Mouse (Mus musculus): Measurements from ENCODE around the gene Phf11c.
"Not testable (repeated sequence)": the region's sequence is repeated elsewhere in the genome, so short reads cannot be mapped to it uniquely, and the experiment has no call there.

Gene Phf11c

GRCm38 (mm10) chr14:59395281-59395680 lies at the start of gene Phf11c:
Gene Phf11c, minus strand, starts transcription at chr14:59395381.
- no peak for DNase-seq (ENCODE audit: low spot score in 2 of 2)

GRCm38 (mm10) chr14:59441472-59441805 lies 46.3 kb upstream of the Phf11c start:
- DNase-seq (ENCODE audit: low spot score in 2 of 2) = no peak

- peak; percentile 90 to 93 for DNase-seq (ENCODE audit: low spot score in 2 of 2)
These were observed 45.6 kb upstream of the Phf11c start, which contains the start of the genes Setdb2 and Cab39l for GRCm38 (mm10) chr14:59440558-59441471. Gene Setdb2, minus strand, starts transcription at chr14:59440884. Gene Cab39l, plus strand, starts transcription at chr14:59440972.

GRCm38 (mm10) chr14:59440039-59440438 lies 44.9 kb upstream of the Phf11c start:
- no peak for DNase-seq (ENCODE audit: low spot score in 2 of 2)

GRCm38 (mm10) chr14:59438505-59438904 lies 43.3 kb upstream of the Phf11c start:
- no peak for DNase-seq (ENCODE audit: low spot score in 2 of 2)

- DNase-seq (ENCODE audit: low spot score in 2 of 2) = no peak
These were observed 42.2 kb upstream of the Phf11c start for GRCm38 (mm10) chr14:59437398-59437797.

GRCm38 (mm10) chr14:59435206-59435605 lies 40.0 kb upstream of the Phf11c start:
- no peak for DNase-seq (ENCODE audit: low spot score in 2 of 2)

GRCm38 (mm10) chr14:59433902-59434301 lies 38.7 kb upstream of the Phf11c start:
- no peak for DNase-seq (ENCODE audit: low spot score in 2 of 2)

GRCm38 (mm10) chr14:59430556-59430955 lies 35.4 kb upstream of the Phf11c start:
- DNase-seq (ENCODE audit: low spot score in 2 of 2) = no peak

- DNase-seq (ENCODE audit: low spot score in 2 of 2) = no peak
These were observed 27.9 kb upstream of the Phf11c start for GRCm38 (mm10) chr14:59422912-59423663.

GRCm38 (mm10) chr14:59418171-59418570 lies 23.0 kb upstream of the Phf11c start:
- DNase-seq (ENCODE audit: low spot score in 2 of 2) = no peak

- DNase-seq (ENCODE audit: low spot score in 2 of 2) = not testable (repeated sequence)
These were observed 19.8 kb upstream of the Phf11c start for GRCm38 (mm10) chr14:59414979-59415378.

- no peak for DNase-seq (ENCODE audit: low spot score in 2 of 2)
These were observed 1.8 kb upstream of the Phf11c start for GRCm38 (mm10) chr14:59396999-59397398.

GRCm38 (mm10) chr14:59390181-59390580 lies 5.0 kb downstream of the Phf11c start:
- DNase-seq (ENCODE audit: low spot score in 2 of 2) = not testable (repeated sequence)

GRCm38 (mm10) chr14:59389532-59389931 lies 5.6 kb downstream of the Phf11c start:
- no peak for DNase-seq (ENCODE audit: low spot score in 2 of 2)

- no peak for DNase-seq (ENCODE audit: low spot score in 2 of 2)
These were observed 24.7 kb downstream of the Phf11c start for GRCm38 (mm10) chr14:59370348-59371068.

- DNase-seq (ENCODE audit: low spot score in 2 of 2) = no peak
These were observed 28.6 kb downstream of the Phf11c start for GRCm38 (mm10) chr14:59366386-59367105.

- no peak for DNase-seq (ENCODE audit: low spot score in 2 of 2)
These were observed 29.9 kb downstream of the Phf11c start, which contains the start of gene Phf11d for GRCm38 (mm10) chr14:59365244-59365644. Gene Phf11d, minus strand, starts transcription at chr14:59365470.

GRCm38 (mm10) chr14:59341189-59341588 lies 54.0 kb downstream of the Phf11c start, which contains the start of gene Phf11b:
Gene Phf11b, minus strand, starts transcription at chr14:59341351.
- DNase-seq (ENCODE audit: low spot score in 2 of 2) = not testable (repeated sequence)

GRCm38 (mm10) chr14:59339541-59339940 lies 55.6 kb downstream of the Phf11c start:
- DNase-seq (ENCODE audit: low spot score in 2 of 2) = no peak

GRCm38 (mm10) chr14:59336056-59336455 lies 59.1 kb downstream of the Phf11c start:
- not testable (repeated sequence) for DNase-seq (ENCODE audit: low spot score in 2 of 2)

All from urinary bladder, postnatal 4 days (tissue).